ENCODE assay signal across 15 mouse cellular contexts in genomic region chr10:42995484-42995895, GRCm38 (mm10).
DNase-seq lines count a peak whose midpoint lies in the region; ATAC-seq lines count a peak whose summit lies in the region.
"Had no signal": no experiment of that assay in that cellular context is flagged by ENCODE, and none has a peak within 500 bp of the region (broad histone marks: within the 10 kb centered on the region; RNA-seq: fewer than 3 reads in every experiment).

No protein-coding gene starts in this region.

- DNase-seq in gastrocnemius, adult 18-20 months (ENCODE audit: low spot score): peak; percentile 53
- DNase-seq in gastrocnemius, postnatal 4 days (ENCODE audit: low spot score in 2 of 2): no peak
- peak; percentile 40 for DNase-seq in neural tube, embryonic 10.5 days (ENCODE audit: extremely low spot score, low spot score)
- peak; percentile 51 for DNase-seq in limb, embryonic 10.5 days (ENCODE audit: low spot score)
- no peak for DNase-seq in frontal cortex, adult 2 months (ENCODE audit: extremely low spot score in 1 of 2, low spot score in 1 of 2)
- DNase-seq: B cell, adult 2 months; cerebellum, adult 2 months; kidney, postnatal 36 days; thymus, adult 2 months had no signal

- H3K9me3 ChIP-seq in neural tube, embryonic 15.5 days (replicated peaks): no peaks in the 10 kb centered on the region
- H3K9me3 ChIP-seq in limb, embryonic 10.5 days (replicated peaks): no peaks in the 10 kb centered on the region
- H3K9me3 ChIP-seq in heart, embryonic 11.5 days (replicated peaks; ENCODE audit: control insufficient read depth, low read length): no peaks in the 10 kb centered on the region
- H3K9me3 ChIP-seq: G1E; heart, embryonic 13.5 days; liver, embryonic 15.5 days had no signal

- no peaks in the 10 kb centered on the region for H3K27me3 ChIP-seq in neural tube, embryonic 15.5 days (replicated peaks)
- peaks cover 23% of the 10 kb centered on the region for H3K27me3 ChIP-seq in limb, embryonic 10.5 days (ENCODE audit: low read depth, poor library complexity, severe bottlenecking)
- no peaks in the 10 kb centered on the region; the same call in none of the 2 replicates for H3K27me3 ChIP-seq in heart, embryonic 11.5 days (ENCODE audit: control insufficient read depth, insufficient read depth, low read length)

- no peak overlapping the region for H3K9ac ChIP-seq in neural tube, embryonic 15.5 days (replicated peaks)
- no peak overlapping the region for H3K9ac ChIP-seq in heart, embryonic 11.5 days (ENCODE audit: low read depth, low read length)
- H3K9ac ChIP-seq: heart, embryonic 13.5 days; liver, embryonic 15.5 days had no signal

- no peaks in the 10 kb centered on the region for H3K36me3 ChIP-seq in neural tube, embryonic 15.5 days
- H3K36me3 ChIP-seq in limb, embryonic 10.5 days: no peaks in the 10 kb centered on the region
- H3K36me3 ChIP-seq in heart, embryonic 11.5 days (ENCODE audit: control insufficient read depth, insufficient read depth, low read length): no peaks in the 10 kb centered on the region
- H3K36me3 ChIP-seq: G1E; heart, embryonic 13.5 days; liver, embryonic 15.5 days had no signal

- ATAC-seq in neural tube, embryonic 15.5 days (ENCODE audit: low FRiP score): no peak
- no peak for ATAC-seq in monocyte, adult 5-6 weeks (replicated peaks; ENCODE audit: insufficient number of reproducible peaks, low FRiP score, low TSS enrichment, poor library complexity, severe bottlenecking)
- no peak for ATAC-seq in heart, embryonic 11.5 days (replicated peaks; ENCODE audit: insufficient number of reproducible peaks, low FRiP score, low TSS enrichment)

- H3K4me3 ChIP-seq in neural tube, embryonic 15.5 days (replicated peaks): no peak overlapping the region
- H3K4me3 ChIP-seq in limb, embryonic 10.5 days: no peak overlapping the region
- no peak overlapping the region for H3K4me3 ChIP-seq in heart, embryonic 11.5 days (ENCODE audit: low read depth, low read length)
- H3K4me3 ChIP-seq: heart, embryonic 13.5 days; liver, embryonic 15.5 days had no signal

- 60% methylated on average over 13 of the region's 13 CpGs for WGBS in neural tube, embryonic 15.5 days
- 19% methylated on average over 13 of the region's 13 CpGs for WGBS in limb, embryonic 10.5 days
- 18% methylated on average over 13 of the region's 13 CpGs for WGBS in heart, embryonic 11.5 days (ENCODE audit: insufficient replicate concordance)

- peaks cover 25% of the 10 kb centered on the region for H3K4me1 ChIP-seq in neural tube, embryonic 15.5 days
- peaks cover 49% of the 10 kb centered on the region for H3K4me1 ChIP-seq in limb, embryonic 10.5 days
- peaks cover 15% of the 10 kb centered on the region for H3K4me1 ChIP-seq in heart, embryonic 11.5 days (ENCODE audit: control insufficient read depth, insufficient read depth, low read length)
- H3K4me1 ChIP-seq: liver, embryonic 15.5 days had no signal

- no peak overlapping the region for H3K4me2 ChIP-seq in neural tube, embryonic 15.5 days
- no peak overlapping the region for H3K4me2 ChIP-seq in heart, embryonic 11.5 days
- H3K4me2 ChIP-seq: heart, embryonic 13.5 days; liver, embryonic 15.5 days had no signal

- H3K27ac ChIP-seq in neural tube, embryonic 15.5 days (replicated peaks): no peak overlapping the region
- peak overlapping the region; percentile 6; the same call in 1 of the 2 replicates for H3K27ac ChIP-seq in limb, embryonic 10.5 days
- H3K27ac ChIP-seq in heart, embryonic 11.5 days (ENCODE audit: low read depth, low read length): no peak overlapping the region
- H3K27ac ChIP-seq: heart, embryonic 13.5 days; liver, embryonic 15.5 days had no signal

Comparison
In these comparisons a context has a peak if more than half of its experiments do, and no peak if none do; other contexts are left out.
1. DNase-seq: peak in gastrocnemius, adult 18-20 months (single experiment), neural tube, embryonic 10.5 days (single experiment) and limb, embryonic 10.5 days (single experiment); none in gastrocnemius, postnatal 4 days (0 of 2) and frontal cortex, adult 2 months (0 of 2).